Mouse (Mus musculus) embryonic facial prominence, embryonic 13.5 days (tissue): ENCODE data around the gene Kcnh2. TPM values are rescaled to one million over a fixed set of nuclear protein-coding genes. Genes with fewer than 3 reads are reported as not detected.

Source experiments
- ATAC-seq: fragments of 200-750 bp; cut with Nextera tagmentation; 2 replicates; pipeline ENCODE4 v1.8.0; 2017; ENCODE audit warnings: low read depth; ENCODE audit not compliant: insufficient number of reproducible peaks, insufficient read depth, low FRiP score, low TSS enrichment
- H3K27ac ChIP-seq: fragments of 300-500 bp; sonication (generic); 2 replicates; pipeline ENCODE4 v1.5.1; 2015; ENCODE audit warnings: moderate library complexity, mild to moderate bottlenecking, inconsistent platforms
- H3K27me3 ChIP-seq: fragments of 300-500 bp; sonication (generic); 2 replicates; pipeline ENCODE4 v1.6.1; 2015; ENCODE audit warnings: mild to moderate bottlenecking, inconsistent platforms
- H3K36me3 ChIP-seq: fragments of 300-500 bp; sonication (generic); 2 replicates; pipeline ENCODE4 v1.6.1; 2015; ENCODE audit warnings: mild to moderate bottlenecking, inconsistent platforms
- H3K4me1 ChIP-seq: fragments of 300-500 bp; sonication (generic); 2 replicates; pipeline ENCODE4 v1.6.1; 2015; ENCODE audit warnings: inconsistent platforms
- H3K4me2 ChIP-seq: fragments of 300-500 bp; sonication (generic); 2 replicates; pipeline ENCODE4 v1.6.1; 2015; ENCODE audit warnings: moderate library complexity, mild to moderate bottlenecking, inconsistent platforms
- H3K4me3 ChIP-seq: fragments of 300-500 bp; sonication (generic); 2 replicates; pipeline ENCODE4 v1.5.1; 2015; ENCODE audit warnings: mild to moderate bottlenecking, inconsistent platforms
- H3K9ac ChIP-seq: fragments of 300-500 bp; sonication (generic); 2 replicates; pipeline ENCODE4 v1.6.1; 2015; ENCODE audit warnings: mild to moderate bottlenecking, inconsistent platforms
- H3K9me3 ChIP-seq: fragments of 300-500 bp; sonication (generic); 2 replicates; pipeline ENCODE4 v1.6.1; 2016; ENCODE audit warnings: inconsistent platforms
- WGBS: fragments of 180-500 bp; shearing (Covaris S2); methylation state at CpG from one replicate; pipeline ENCODE4 v1.1.7; 2015; ENCODE audit warnings: mixed read lengths; 5-methylcytosine and 5-hydroxymethylcytosine counted together
- polyA plus RNA-seq: library from polyadenylated mRNA; unstranded; fragments of >200 nt; fragmentation: Nextera tagmentation; extraction: Ambion mirVana; gene quantifications from 2 replicates; pipeline ENCODE4 v1.2.1, GENCODE M21; 2015

Gene Kcnh2
- polyA plus RNA-seq, 1 experiment from 2014 or later, result 1.3 TPM

DNA sequence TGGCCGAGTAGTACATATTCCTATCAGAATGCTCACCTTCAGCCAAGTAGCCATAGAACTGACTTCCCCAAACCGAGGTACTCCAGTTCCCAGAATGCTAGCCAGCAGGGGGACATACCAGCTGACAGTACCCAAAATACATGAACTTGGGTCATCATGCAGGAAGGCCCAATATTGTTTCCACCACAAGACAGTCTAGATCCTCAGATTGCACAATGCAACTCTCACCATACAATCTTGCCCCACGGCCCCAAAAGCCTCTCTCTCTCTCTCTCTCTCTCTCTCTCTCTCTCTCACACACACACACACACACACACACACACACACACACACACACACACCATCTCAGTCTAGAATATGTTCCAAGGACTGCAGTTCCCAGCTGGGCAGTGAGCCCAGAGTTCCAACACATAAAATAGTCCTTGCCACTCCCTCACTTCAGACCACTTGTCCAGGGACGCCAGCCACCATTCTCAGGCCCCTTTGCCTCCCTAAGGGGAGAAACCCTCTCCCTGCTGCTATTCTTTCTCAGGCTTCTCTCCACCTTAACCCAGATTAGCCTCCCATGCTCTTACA is 24.5 kb downstream of the Kcnh2 start:
- Histone ChIP-seq H3K4me1 (peaks cover 24% of the 10 kb centered on the region), H3K4me3 (no peak overlapping the region), H3K36me3 (no peaks in the 10 kb centered on the region), H3K4me2 (no peak overlapping the region), H3K9ac (no peak overlapping the region), H3K27me3 (peaks cover 47% of the 10 kb centered on the region), H3K9me3 (no peaks in the 10 kb centered on the region), H3K27ac (no peak overlapping the region)
- ATAC-seq, result no peak
- WGBS, result 71% methylated on average over 4 of the region's 4 CpGs

DNA sequence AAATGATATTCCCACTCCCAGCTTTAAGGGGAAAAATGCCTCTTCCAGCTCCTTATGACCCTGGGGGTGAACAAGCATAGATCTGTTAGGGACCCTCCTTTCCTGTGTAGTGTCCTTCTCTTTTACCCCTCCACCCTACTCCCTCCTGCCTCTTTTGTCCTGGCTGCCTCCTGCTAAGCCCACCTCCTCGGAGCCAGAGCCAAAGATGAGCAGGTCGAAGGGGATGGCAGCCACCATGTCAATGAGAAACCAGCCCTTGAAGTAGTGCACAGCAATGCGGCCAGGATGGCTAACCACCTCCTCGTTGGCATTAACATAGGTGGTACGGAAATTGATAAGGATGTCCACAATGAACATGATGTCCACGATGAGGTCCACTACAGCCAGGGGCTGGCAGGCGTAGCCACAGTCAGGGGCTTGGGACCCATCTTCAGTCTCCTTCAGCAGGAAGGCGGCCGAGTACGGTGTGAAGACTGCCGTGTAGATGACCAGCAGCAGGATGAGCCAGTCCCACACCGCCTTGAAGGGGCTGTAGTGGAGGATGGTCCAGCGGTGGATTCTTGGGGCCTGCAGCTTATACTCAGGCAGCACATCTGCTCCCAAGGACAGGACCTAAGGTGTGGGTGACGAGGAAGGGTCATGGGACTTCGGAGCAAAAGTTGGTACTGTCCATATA is 25.1 kb downstream of the Kcnh2 start:
- H3K36me3 ChIP-seq, result no peaks in the 10 kb centered on the region
- H3K9me3 ChIP-seq, result no peaks in the 10 kb centered on the region
- H3K4me1 ChIP-seq, result peaks cover 27% of the 10 kb centered on the region
- 90% methylated on average over 15 of the region's 15 CpGs for WGBS
- H3K4me3 ChIP-seq, result no peak overlapping the region
- H3K9ac ChIP-seq, result no peak overlapping the region
- ATAC-seq, result no peak
- H3K27me3 ChIP-seq, result peaks cover 53% of the 10 kb centered on the region
- no peak overlapping the region for H3K27ac ChIP-seq
- H3K4me2 ChIP-seq, result no peak overlapping the region

DNA sequence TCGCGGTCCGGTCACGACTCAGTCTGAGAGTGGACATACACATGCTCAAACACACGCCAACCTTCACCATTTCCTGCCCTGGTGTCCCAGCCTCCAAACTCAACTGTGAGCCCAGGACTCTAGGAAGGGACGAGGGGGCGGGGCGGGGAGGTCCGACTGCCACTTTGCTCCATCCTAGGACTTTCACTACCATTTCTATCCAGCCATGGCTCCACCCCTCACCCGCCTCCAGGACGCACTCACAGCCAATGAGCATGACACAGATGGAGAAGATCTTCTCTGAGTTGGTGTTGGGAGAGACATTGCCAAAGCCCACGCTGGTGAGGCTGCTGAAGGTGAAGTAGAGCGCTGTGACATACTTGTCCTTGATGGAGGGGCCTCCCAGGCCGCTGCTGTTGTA is 26.2 kb downstream of the Kcnh2 start:
- Histone ChIP-seq H3K4me2 (0 out of 2 replicates have a peak overlapping the region, but pooled peaks have one; percentile 5), H3K36me3 (no peaks in the 10 kb centered on the region), H3K27ac (no peak overlapping the region), H3K4me3 (no peak overlapping the region), H3K27me3 (peaks cover 52% of the 10 kb centered on the region), H3K9ac (no peak overlapping the region), H3K9me3 (no peaks in the 10 kb centered on the region), H3K4me1 (peaks cover 38% of the 10 kb centered on the region)
- WGBS, result 48% methylated on average over 14 of the region's 14 CpGs
- no peak for ATAC-seq

DNA sequence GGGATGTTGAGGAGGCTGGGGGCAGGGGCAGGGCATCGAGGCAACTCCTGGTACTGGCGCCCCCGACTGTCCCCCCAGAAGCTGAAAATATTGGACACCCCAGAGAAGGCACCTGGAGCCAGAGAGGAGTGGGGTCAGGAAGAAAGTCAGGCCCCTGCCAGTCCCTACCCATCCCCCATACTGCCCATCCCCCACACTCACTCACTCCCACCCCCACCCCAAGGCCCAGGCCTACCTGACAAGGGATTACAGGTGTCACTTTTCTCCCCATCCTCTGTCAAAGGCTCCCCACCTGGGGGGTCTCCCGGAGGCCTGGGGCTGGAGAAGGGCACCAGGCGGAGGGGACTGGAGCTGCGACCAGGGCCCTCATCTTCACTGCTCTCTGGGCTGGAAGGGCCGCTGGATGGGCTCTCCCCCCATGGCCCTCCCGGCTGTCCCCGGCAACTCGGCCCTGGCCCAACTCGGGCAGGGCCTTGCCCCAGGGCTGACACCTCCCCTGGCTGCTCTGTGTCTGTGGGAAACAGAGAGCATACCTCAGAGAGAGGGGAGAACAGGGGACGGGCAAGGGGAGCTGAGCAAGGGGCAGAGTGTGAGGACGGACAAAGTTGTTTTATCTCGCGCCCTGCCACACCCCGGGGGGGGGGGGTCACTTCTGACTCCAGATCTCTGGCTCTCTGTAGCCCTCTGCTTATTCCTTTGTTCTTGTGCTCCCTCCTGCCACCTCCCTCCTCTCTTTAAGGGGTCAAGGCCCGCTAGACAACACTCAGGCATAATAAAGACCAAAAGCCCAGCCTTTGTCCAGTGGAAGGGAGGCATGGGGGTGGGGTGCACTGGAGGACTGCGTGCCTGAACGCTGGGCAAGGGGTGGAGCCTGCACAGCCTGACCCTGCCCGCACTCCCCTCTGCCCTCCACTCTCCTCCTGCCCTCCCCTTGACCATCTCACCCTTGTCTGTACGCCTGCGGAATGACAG is 29.4 kb downstream of the Kcnh2 start:
- Histone ChIP-seq H3K4me2 (no peak overlapping the region), H3K27me3 (peaks cover 52% of the 10 kb centered on the region), H3K36me3 (no peaks in the 10 kb centered on the region), H3K9me3 (no peaks in the 10 kb centered on the region), H3K9ac (peak overlapping the region; percentile 21; the same call in 1 of the 2 replicates), H3K4me3 (no peak overlapping the region), H3K4me1 (peaks cover 27% of the 10 kb centered on the region), H3K27ac (no peak overlapping the region)
- WGBS, result 11% methylated on average over 22 of the region's 22 CpGs
- ATAC-seq, result no peak

DNA sequence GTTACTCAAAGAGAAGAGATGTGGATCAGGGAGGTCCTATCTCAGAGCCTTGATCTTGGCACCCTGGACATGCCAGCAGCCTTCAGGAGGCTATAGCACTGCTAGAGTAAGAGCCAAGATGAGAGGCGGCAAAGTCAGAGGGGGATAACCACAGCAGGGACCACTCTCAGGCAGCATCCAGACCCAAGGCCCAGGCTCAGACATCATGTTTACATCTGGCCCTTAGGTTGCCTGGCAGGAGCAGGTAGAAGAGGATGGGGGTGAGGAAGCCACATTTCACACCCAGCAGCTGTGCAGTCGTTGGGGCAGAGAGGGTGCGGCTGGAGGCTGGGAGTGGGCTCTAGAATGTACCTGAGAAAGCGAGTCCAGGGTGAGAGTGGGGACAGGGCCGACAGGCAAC is 30.5 kb downstream of the Kcnh2 start:
- 0 out of 2 replicates have a peak overlapping the region, but pooled peaks have one; percentile 27 for H3K9ac ChIP-seq
- 52% methylated on average over 5 of the region's 5 CpGs for WGBS
- peak overlapping the region; percentile 52; the same call in 1 of the 2 replicates for H3K4me2 ChIP-seq
- H3K27me3 ChIP-seq, result peaks cover 45% of the 10 kb centered on the region
- peak overlapping the region; percentile 39; the same call in 1 of the 2 replicates for H3K27ac ChIP-seq
- no peak for ATAC-seq
- peaks cover 27% of the 10 kb centered on the region for H3K4me1 ChIP-seq
- no peaks in the 10 kb centered on the region for H3K36me3 ChIP-seq
- no peaks in the 10 kb centered on the region for H3K9me3 ChIP-seq
- H3K4me3 ChIP-seq, result no peak overlapping the region

DNA sequence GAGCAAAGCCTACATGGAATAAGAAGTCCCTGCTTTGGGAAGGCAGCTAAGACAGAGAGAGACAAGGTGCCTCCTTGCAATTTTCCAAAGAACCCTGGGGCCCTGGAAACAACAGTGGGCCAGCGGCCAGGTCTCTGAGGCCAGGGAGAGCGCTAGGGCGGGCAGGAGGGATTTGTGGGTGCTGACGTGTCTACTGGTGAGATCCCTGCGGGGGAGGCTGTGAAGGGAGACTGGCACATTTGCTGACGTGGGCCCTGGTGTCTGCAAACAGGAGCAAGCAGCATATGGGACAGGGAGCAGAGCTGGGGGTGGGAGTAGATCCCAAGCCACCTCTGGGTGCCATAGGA is 31.0 kb downstream of the Kcnh2 start:
- peaks cover 27% of the 10 kb centered on the region for H3K4me1 ChIP-seq
- H3K9me3 ChIP-seq, result no peaks in the 10 kb centered on the region
- 0 out of 2 replicates have a peak overlapping the region, but pooled peaks have one; percentile 27 for H3K9ac ChIP-seq
- 24% methylated on average over 6 of the region's 6 CpGs for WGBS
- H3K27ac ChIP-seq, result peak overlapping the region; percentile 39; the same call in 1 of the 2 replicates
- H3K27me3 ChIP-seq, result peaks cover 41% of the 10 kb centered on the region
- ATAC-seq, result no peak
- peak overlapping the region; percentile 21 for H3K4me3 ChIP-seq
- peak overlapping the region; percentile 52 for H3K4me2 ChIP-seq
- no peaks in the 10 kb centered on the region for H3K36me3 ChIP-seq

DNA sequence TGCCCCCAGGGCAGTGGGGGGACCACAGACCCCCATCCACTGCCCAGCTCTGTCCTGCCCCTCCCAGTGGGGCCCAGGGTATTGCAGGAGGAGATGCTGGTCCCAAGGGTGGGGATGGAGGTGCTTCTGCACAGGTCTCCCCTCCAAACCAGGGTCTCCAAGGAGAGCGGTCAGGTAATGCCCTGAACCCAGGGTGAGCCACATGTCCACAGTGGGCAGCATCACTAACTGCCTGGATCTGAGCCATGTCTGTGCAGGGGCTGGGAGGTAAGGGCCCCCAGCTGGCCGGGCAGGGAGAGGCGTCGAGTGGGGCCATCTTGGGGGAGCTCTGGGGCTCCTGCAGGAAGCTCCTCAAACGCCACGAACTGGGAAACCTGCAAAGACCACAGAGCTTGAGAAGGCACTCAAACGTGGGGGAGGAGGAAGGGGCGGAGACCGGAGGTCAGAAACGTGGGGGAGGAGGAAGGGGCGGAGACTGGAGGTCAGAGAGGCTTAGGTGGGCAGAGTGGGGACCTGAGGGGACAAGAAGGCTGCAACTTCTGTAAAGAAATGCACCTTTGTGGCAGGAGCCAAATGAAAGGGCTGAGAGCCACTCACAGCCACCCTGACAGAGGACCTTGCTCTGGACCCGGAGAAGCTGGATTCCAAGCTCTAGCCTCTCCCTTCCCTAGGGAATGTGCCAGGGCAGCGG is 31.5 kb downstream of the Kcnh2 start:
- Histone ChIP-seq H3K4me1 (peaks cover 27% of the 10 kb centered on the region), H3K27ac (peak overlapping the region; percentile 39; the same call in 1 of the 2 replicates), H3K9ac (0 out of 2 replicates have a peak overlapping the region, but pooled peaks have one; percentile 27), H3K4me3 (peak overlapping the region; percentile 21), H3K4me2 (peak overlapping the region; percentile 52), H3K27me3 (peaks cover 36% of the 10 kb centered on the region), H3K9me3 (no peaks in the 10 kb centered on the region), H3K36me3 (no peaks in the 10 kb centered on the region)
- no peak for ATAC-seq
- WGBS, result 10% methylated on average over 13 of the region's 13 CpGs

DNA sequence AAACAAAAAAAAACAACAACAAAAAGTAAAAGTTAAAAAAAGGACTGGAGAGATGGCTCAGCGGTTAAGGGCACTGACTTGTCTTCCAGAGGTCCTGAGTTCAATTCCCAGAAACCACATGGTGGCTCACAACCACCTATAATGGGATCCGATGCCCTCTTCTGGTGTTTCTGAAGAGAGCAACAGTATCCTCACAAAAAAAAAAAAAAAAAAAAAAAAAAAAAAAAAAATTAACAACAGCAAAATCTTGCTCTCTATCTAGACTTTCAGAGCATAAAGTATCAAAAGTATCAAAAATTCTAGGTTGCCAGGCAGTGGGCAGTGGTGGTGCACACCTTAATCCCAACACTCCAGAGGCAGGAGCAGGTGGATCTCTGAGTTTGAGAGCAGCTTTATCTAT is 42.2 kb downstream of the Kcnh2 start:
- Histone ChIP-seq H3K9me3 (peaks cover 7% of the 10 kb centered on the region), H3K9ac (no peak overlapping the region), H3K4me3 (no peak overlapping the region), H3K27me3 (no peaks in the 10 kb centered on the region), H3K36me3 (no peaks in the 10 kb centered on the region), H3K4me1 (no peaks in the 10 kb centered on the region), H3K4me2 (no peak overlapping the region), H3K27ac (no peak overlapping the region)
- ATAC-seq, result no peak
- 83% methylated on average over 2 of the region's 2 CpGs for WGBS

DNA sequence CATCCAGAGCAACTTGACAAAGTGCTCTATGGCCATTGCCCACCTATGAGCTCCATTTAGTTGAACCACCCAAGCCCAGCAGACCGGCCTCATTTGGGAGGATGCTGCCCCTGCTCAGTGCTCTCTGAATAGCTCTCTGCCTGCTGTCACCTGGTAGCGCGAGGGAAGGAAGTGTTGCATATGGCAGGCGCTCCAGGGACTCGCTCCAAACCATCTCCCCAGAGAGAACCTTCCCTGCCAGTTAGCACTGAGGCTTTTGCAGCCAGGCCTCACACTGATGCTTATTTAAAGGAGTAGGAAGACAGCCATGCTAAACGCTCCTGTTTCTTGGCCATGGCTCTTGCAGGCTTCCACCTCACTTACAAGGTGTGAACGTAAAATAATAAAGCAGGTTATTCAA is 42.8 kb downstream of the Kcnh2 start:
- H3K4me2 ChIP-seq, result no peak overlapping the region
- 72% methylated on average over 7 of the region's 7 CpGs for WGBS
- no peaks in the 10 kb centered on the region for H3K27me3 ChIP-seq
- H3K36me3 ChIP-seq, result no peaks in the 10 kb centered on the region
- H3K27ac ChIP-seq, result no peak overlapping the region
- no peaks in the 10 kb centered on the region for H3K4me1 ChIP-seq
- no peak overlapping the region for H3K4me3 ChIP-seq
- H3K9me3 ChIP-seq, result peaks cover 1% of the 10 kb centered on the region; the same call in 1 of the 2 replicates
- no peak for ATAC-seq
- no peak overlapping the region for H3K9ac ChIP-seq

DNA sequence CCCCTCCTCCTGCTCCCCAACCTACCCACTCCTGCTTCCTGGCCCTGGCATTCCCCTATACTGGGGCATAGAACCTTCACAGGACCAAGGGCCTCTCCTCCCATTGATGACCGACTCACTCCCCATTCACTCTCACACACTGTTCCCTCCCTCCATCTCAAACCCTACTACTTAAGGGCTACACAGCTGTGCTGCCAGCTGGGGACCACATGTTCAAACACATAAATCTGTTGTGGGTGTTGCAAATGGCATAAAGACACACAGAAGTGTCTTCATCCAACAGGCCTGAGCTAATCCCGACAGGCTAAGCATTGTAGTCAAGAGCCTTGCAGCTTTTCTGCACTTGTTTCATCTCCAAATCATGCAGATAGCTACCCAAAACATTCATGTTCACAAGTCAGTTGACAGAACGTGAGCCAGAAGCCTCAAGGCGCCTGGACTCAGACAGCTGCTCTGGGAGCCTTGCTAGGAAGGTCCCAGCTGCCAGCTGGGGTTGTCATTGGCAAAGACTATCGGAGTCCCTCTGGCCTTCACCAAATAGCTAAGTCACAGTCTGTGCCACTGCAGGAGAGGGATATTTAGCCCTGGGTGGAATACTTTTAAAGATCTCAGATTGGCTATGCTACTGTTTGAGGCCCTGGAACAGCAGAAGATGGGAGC is 44.2 kb downstream of the Kcnh2 start:
- WGBS, result 50% methylated on average over 5 of the region's 5 CpGs
- Histone ChIP-seq H3K9me3 (no peaks in the 10 kb centered on the region), H3K27me3 (0 out of 2 replicates have a peak, but pooled peaks cover 5% of the 10 kb centered on the region), H3K36me3 (no peaks in the 10 kb centered on the region), H3K4me3 (no peak overlapping the region), H3K4me2 (no peak overlapping the region), H3K4me1 (no peaks in the 10 kb centered on the region), H3K27ac (no peak overlapping the region), H3K9ac (no peak overlapping the region)
- no peak for ATAC-seq
